Mouse (Mus musculus): Measurements from ENCODE around the gene Ltbp4. TPM values are rescaled to one million over a fixed set of nuclear protein-coding genes. Genes with fewer than 3 reads are reported as not detected.

Gene Ltbp4
- polyA plus RNA-seq, 1 experiment from 2014 or later = 11.9 TPM

DNA sequence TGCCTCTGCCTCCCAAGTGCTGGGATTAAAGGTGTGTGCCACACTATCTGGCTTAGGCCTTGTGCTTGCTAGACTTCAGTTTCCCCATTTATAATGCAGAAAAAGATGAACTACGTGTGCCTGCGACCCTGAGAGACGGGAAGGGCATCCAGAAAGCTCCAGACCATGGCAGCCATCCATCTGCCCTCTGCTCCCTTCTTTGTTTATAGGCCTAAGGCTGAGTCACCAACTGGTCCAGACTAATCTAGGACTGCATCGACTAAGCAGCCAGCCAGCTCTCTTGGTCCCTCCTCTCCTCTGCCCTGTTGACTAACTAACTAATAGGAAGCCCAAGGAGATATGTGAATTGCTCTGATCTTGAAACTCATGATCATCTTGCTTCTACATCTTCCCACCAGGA, 41.5 kb downstream of the Ltbp4 start:
- H3K27me3 ChIP-seq (ENCODE audit: control insufficient read depth, insufficient read depth, low read length) = no peaks in the 10 kb centered on the region
- DNase-seq (ENCODE audit: low spot score) (no peak), ATAC-seq (replicated peaks; ENCODE audit: low FRiP score) (no peak)
- WGBS = 87% methylated on average over 4 of the region's 4 CpGs
- no peaks in the 10 kb centered on the region for H3K9me3 ChIP-seq (ENCODE audit: control insufficient read depth, low read length)
- H3K4me3 ChIP-seq (ENCODE audit: low read depth, low read length) = no peak overlapping the region
- H3K4me1 ChIP-seq (replicated peaks; ENCODE audit: control insufficient read depth, insufficient read depth, low read length) = no peaks in the 10 kb centered on the region
- H3K4me2 ChIP-seq (ENCODE audit: low read depth, low read length, severe bottlenecking) = no peak overlapping the region
- no peak overlapping the region for H3K27ac ChIP-seq (ENCODE audit: low read depth, low read length)
- H3K36me3 ChIP-seq (ENCODE audit: control insufficient read depth, insufficient read depth, low read length) = no peaks in the 10 kb centered on the region
- no peak overlapping the region for H3K9ac ChIP-seq (ENCODE audit: low read length)

GRCm38 (mm10) chr7:27291795-27292466, 45.6 kb downstream of the Ltbp4 start:
- H3K36me3 ChIP-seq (ENCODE audit: control insufficient read depth, insufficient read depth, low read length) = no peaks in the 10 kb centered on the region
- DNase-seq (ENCODE audit: low spot score) = no peak
- 72% methylated on average over 12 of the region's 12 CpGs for WGBS
- no peak overlapping the region for H3K9ac ChIP-seq (ENCODE audit: low read length)
- H3K4me1 ChIP-seq (replicated peaks; ENCODE audit: control insufficient read depth, insufficient read depth, low read length) = no peaks in the 10 kb centered on the region
- no peak overlapping the region for H3K4me3 ChIP-seq (ENCODE audit: low read depth, low read length)
- ATAC-seq (replicated peaks; ENCODE audit: low FRiP score) = no peak
- no peak overlapping the region for H3K27ac ChIP-seq (ENCODE audit: low read depth, low read length)
- H3K27me3 ChIP-seq (ENCODE audit: control insufficient read depth, insufficient read depth, low read length) = no peaks in the 10 kb centered on the region
- no peak overlapping the region for H3K4me2 ChIP-seq (ENCODE audit: low read depth, low read length, severe bottlenecking)
- no peaks in the 10 kb centered on the region for H3K9me3 ChIP-seq (ENCODE audit: control insufficient read depth, low read length)

GRCm38 (mm10) chr7:27290555-27290954, 46.9 kb downstream of the Ltbp4 start:
- Histone ChIP-seq H3K27ac (ENCODE audit: low read depth, low read length) (no peak overlapping the region), H3K27me3 (ENCODE audit: control insufficient read depth, insufficient read depth, low read length) (no peaks in the 10 kb centered on the region), H3K36me3 (ENCODE audit: control insufficient read depth, insufficient read depth, low read length) (no peaks in the 10 kb centered on the region), H3K9ac (ENCODE audit: low read length) (no peak overlapping the region), H3K4me2 (ENCODE audit: low read depth, low read length, severe bottlenecking) (no peak overlapping the region), H3K4me1 (replicated peaks; ENCODE audit: control insufficient read depth, insufficient read depth, low read length) (no peaks in the 10 kb centered on the region), H3K9me3 (ENCODE audit: control insufficient read depth, low read length) (no peaks in the 10 kb centered on the region), H3K4me3 (ENCODE audit: low read depth, low read length) (no peak overlapping the region)
- 73% methylated on average over 2 of the region's 2 CpGs for WGBS
- no peak for ATAC-seq (replicated peaks; ENCODE audit: low FRiP score)
- DNase-seq (ENCODE audit: low spot score) = no peak

GRCm38 (mm10) chr7:27288732-27289131, 48.8 kb downstream of the Ltbp4 start:
- no peak for ATAC-seq (replicated peaks; ENCODE audit: low FRiP score)
- WGBS = 85% methylated on average over 7 of the region's 7 CpGs

GRCm38 (mm10) chr7:27285698-27286066, 51.8 kb downstream of the Ltbp4 start:
- Histone ChIP-seq H3K27me3 (ENCODE audit: control insufficient read depth, insufficient read depth, low read length) (no peaks in the 10 kb centered on the region), H3K9ac (ENCODE audit: low read length) (peak overlapping the region; percentile 10; the same call in 1 of the 2 replicates), H3K4me1 (replicated peaks; ENCODE audit: control insufficient read depth, insufficient read depth, low read length) (no peaks in the 10 kb centered on the region), H3K4me3 (ENCODE audit: low read depth, low read length) (no peak overlapping the region), H3K27ac (ENCODE audit: low read depth, low read length) (no peak overlapping the region), H3K4me2 (ENCODE audit: low read depth, low read length, severe bottlenecking) (peak overlapping the region; percentile 32; the same call in 1 of the 2 replicates), H3K36me3 (ENCODE audit: control insufficient read depth, insufficient read depth, low read length) (peaks cover 2% of the 10 kb centered on the region; the same call in 1 of the 2 replicates), H3K9me3 (ENCODE audit: control insufficient read depth, low read length) (no peaks in the 10 kb centered on the region)
- DNase-seq (ENCODE audit: low spot score) (peak; percentile 82), ATAC-seq (replicated peaks; ENCODE audit: low FRiP score) (peak; percentile 83)
- WGBS = 6% methylated on average over 8 of the region's 8 CpGs

More at GRCm38 (mm10) chr7:27288732-27289131, 48.8 kb downstream of the Ltbp4 start:
- Histone ChIP-seq H3K9ac (ENCODE audit: low read length) (no peak overlapping the region), H3K4me3 (ENCODE audit: low read depth, low read length) (no peak overlapping the region), H3K36me3 (ENCODE audit: control insufficient read depth, insufficient read depth, low read length) (no peaks in the 10 kb centered on the region), H3K27me3 (ENCODE audit: control insufficient read depth, insufficient read depth, low read length) (no peaks in the 10 kb centered on the region), H3K27ac (ENCODE audit: low read depth, low read length) (no peak overlapping the region), H3K9me3 (ENCODE audit: control insufficient read depth, low read length) (no peaks in the 10 kb centered on the region), H3K4me1 (replicated peaks; ENCODE audit: control insufficient read depth, insufficient read depth, low read length) (no peaks in the 10 kb centered on the region), H3K4me2 (ENCODE audit: low read depth, low read length, severe bottlenecking) (no peak overlapping the region)
- no peak for DNase-seq (ENCODE audit: low spot score)

DNA sequence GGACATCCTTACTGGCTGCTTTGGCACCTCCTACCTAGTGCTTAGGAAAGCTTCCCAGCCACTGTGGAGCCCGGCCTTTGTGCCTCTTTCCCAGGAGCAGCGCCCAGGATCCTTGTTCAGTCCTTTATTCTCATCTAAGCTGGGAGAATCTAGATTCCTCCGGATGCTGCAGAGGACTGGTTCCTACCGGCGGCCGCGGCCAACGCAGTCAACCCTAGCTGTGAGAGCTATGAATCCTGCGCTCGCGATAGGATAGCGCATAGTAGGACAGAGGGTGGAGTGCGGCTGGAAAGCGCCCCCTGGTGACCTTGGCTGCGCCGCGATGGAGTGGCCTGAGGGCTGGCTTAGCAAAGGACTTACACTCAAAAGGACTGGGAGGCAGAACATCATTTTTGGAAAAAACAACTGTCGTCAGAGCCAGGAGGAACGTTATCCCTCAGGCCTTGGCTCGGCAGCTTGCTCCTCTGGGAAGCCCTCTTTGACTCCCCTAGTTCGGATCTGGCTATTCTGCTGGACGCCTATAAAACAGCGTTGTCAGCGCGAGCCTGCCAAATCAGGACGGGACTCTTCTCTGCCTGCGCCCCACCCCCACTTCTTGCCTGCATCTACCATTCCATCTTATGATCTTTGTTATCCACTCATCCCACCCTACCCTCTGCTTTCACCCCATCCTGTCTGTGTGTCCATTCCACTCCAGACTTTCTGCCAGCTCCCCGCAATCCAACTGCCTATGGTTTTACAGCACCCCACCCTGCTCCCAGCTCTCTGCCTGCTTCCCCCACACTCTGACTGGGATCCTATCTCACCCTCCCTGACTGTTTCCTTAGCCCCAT, 52.4 kb downstream of the Ltbp4 start:
- WGBS = under 1% methylated on average over 28 of the region's 28 CpGs
- Histone ChIP-seq H3K36me3 (ENCODE audit: control insufficient read depth, insufficient read depth, low read length) (peaks cover 5% of the 10 kb centered on the region; the same call in 1 of the 2 replicates), H3K4me3 (ENCODE audit: low read depth, low read length) (no peak overlapping the region), H3K4me1 (replicated peaks; ENCODE audit: control insufficient read depth, insufficient read depth, low read length) (no peaks in the 10 kb centered on the region), H3K4me2 (ENCODE audit: low read depth, low read length, severe bottlenecking) (peak overlapping the region; percentile 32; the same call in 1 of the 2 replicates), H3K27me3 (ENCODE audit: control insufficient read depth, insufficient read depth, low read length) (no peaks in the 10 kb centered on the region), H3K27ac (ENCODE audit: low read depth, low read length) (no peak overlapping the region), H3K9me3 (ENCODE audit: control insufficient read depth, low read length) (no peaks in the 10 kb centered on the region), H3K9ac (ENCODE audit: low read length) (peak overlapping the region; percentile 10; the same call in 1 of the 2 replicates)
- DNase-seq (ENCODE audit: low spot score) (peak; percentile 76), ATAC-seq (replicated peaks; ENCODE audit: low FRiP score) (peak; percentile 75)

DNA sequence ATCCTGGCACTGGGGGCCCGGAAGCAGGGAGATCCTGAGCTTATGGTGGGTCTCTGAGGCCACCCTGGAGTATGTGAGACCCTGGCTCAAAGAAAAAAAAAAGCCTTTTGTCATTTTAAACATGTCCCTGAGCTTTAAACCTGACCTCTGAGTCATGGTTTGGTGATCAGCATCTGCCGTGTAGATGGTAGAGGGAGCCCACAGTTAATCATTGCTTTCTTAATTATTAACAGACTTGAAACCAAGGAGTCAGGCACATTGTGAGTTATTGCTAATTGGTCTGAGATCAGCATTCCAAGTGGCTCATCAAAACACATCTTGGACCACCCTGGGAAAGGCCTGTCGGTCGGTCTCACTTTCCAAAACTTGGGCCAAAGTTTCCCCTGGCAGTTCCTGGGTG, 55.3 kb downstream of the Ltbp4 start:
- DNase-seq (ENCODE audit: low spot score) (no peak), ATAC-seq (replicated peaks; ENCODE audit: low FRiP score) (no peak)
- Histone ChIP-seq H3K9me3 (ENCODE audit: control insufficient read depth, low read length) (no peaks in the 10 kb centered on the region), H3K4me2 (ENCODE audit: low read depth, low read length, severe bottlenecking) (no peak overlapping the region), H3K27me3 (ENCODE audit: control insufficient read depth, insufficient read depth, low read length) (no peaks in the 10 kb centered on the region), H3K36me3 (ENCODE audit: control insufficient read depth, insufficient read depth, low read length) (peaks cover 5% of the 10 kb centered on the region), H3K4me1 (replicated peaks; ENCODE audit: control insufficient read depth, insufficient read depth, low read length) (no peaks in the 10 kb centered on the region), H3K4me3 (ENCODE audit: low read depth, low read length) (no peak overlapping the region), H3K27ac (ENCODE audit: low read depth, low read length) (no peak overlapping the region), H3K9ac (ENCODE audit: low read length) (no peak overlapping the region)
- WGBS = 71% methylated on average over 4 of the region's 4 CpGs

GRCm38 (mm10) chr7:27281717-27282116, 55.8 kb downstream of the Ltbp4 start:
- Histone ChIP-seq H3K9me3 (ENCODE audit: control insufficient read depth, low read length) (no peaks in the 10 kb centered on the region), H3K27ac (ENCODE audit: low read depth, low read length) (no peak overlapping the region), H3K9ac (ENCODE audit: low read length) (no peak overlapping the region), H3K4me3 (ENCODE audit: low read depth, low read length) (no peak overlapping the region), H3K27me3 (ENCODE audit: control insufficient read depth, insufficient read depth, low read length) (no peaks in the 10 kb centered on the region), H3K4me2 (ENCODE audit: low read depth, low read length, severe bottlenecking) (no peak overlapping the region), H3K4me1 (replicated peaks; ENCODE audit: control insufficient read depth, insufficient read depth, low read length) (no peaks in the 10 kb centered on the region), H3K36me3 (ENCODE audit: control insufficient read depth, insufficient read depth, low read length) (peaks cover 10% of the 10 kb centered on the region)
- DNase-seq (ENCODE audit: low spot score) (no peak), ATAC-seq (replicated peaks; ENCODE audit: low FRiP score) (no peak)
- 73% methylated on average over 13 of the region's 13 CpGs for WGBS

All from forebrain, embryonic 11.5 days (tissue).